Comparison of ENCODE assay signal across 22 mouse cellular contexts in the genomic region with DNA sequence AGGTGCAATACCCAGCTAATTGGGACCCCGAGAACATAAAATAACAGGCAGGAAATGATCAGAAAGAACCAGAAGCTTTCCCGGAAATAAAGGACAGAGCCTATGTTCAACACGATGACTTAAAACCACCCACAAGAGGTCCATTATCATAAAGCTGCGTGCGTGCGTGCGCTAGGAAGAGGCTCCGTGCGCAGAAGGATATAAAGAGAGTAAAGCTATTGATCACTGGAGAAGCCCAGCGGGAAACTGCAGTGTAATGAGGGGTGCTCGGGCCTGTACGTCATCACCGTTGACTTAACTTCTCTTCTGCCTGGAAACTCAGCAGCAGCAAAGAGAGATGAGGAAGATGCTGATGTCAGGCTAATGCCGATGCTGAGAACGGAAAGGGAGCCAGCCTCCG.
DNase-seq lines count a peak whose midpoint lies in the region; ATAC-seq and TF ChIP-seq lines count a peak whose summit lies in the region.
"Had no signal": no experiment of that assay in that cellular context is flagged by ENCODE, and none has a peak within 500 bp of the region (broad histone marks: within the 10 kb centered on the region; RNA-seq: fewer than 3 reads in every experiment).

No protein-coding gene starts in this region.

- no peak for DNase-seq in hindbrain, embryonic 14.5 days (ENCODE audit: low spot score)
- DNase-seq in retina, postnatal 1 day: peak; percentile 24
- no peak for DNase-seq in retina, embryonic 14.5 days (ENCODE audit: low spot score)
- peak; percentile 49 for DNase-seq in midbrain, embryonic 14.5 days
- no peak for DNase-seq in thymus, postnatal 10 days (ENCODE audit: low spot score in 2 of 2)
- DNase-seq: adrenal gland, postnatal 14 days; cerebellum, adult 9-10 months; gastrocnemius, postnatal 25 days; heart, postnatal 36 days; kidney, adult 2 months; lung, adult 18-20 months; lung, postnatal 10 days; thymus, adult 18-20 months; thymus, postnatal 4 days had no signal

- no peak overlapping the region for H3K4me3 ChIP-seq in hindbrain, embryonic 14.5 days (replicated peaks; ENCODE audit: low read length)
- no peak overlapping the region for H3K4me3 ChIP-seq in hindbrain, embryonic 13.5 days
- H3K4me3 ChIP-seq in midbrain, embryonic 14.5 days (replicated peaks; ENCODE audit: low read depth, low read length): no peak overlapping the region
- 0 out of 2 replicates have a peak overlapping the region, but pooled peaks have one; percentile 21 for H3K4me3 ChIP-seq in olfactory bulb, adult 2 months (ENCODE audit: insufficient read depth, low read depth, low read length)
- H3K4me3 ChIP-seq: embryonic facial prominence, embryonic 15.5 days; heart, embryonic 15.5 days; limb, embryonic 13.5 days; liver, embryonic 12.5 days had no signal

- no peak overlapping the region for H3K9ac ChIP-seq in hindbrain, embryonic 14.5 days
- no peak overlapping the region for H3K9ac ChIP-seq in hindbrain, embryonic 13.5 days
- H3K9ac ChIP-seq in midbrain, embryonic 14.5 days (replicated peaks; ENCODE audit: low read length): no peak overlapping the region
- H3K9ac ChIP-seq: embryonic facial prominence, embryonic 15.5 days; heart, embryonic 15.5 days; limb, embryonic 13.5 days; liver, embryonic 12.5 days had no signal

- H3K27me3 ChIP-seq in hindbrain, embryonic 14.5 days (ENCODE audit: control insufficient read depth, insufficient read depth, low read length): no peaks in the 10 kb centered on the region
- no peaks in the 10 kb centered on the region for H3K27me3 ChIP-seq in hindbrain, embryonic 13.5 days
- no peaks in the 10 kb centered on the region for H3K27me3 ChIP-seq in midbrain, embryonic 14.5 days (ENCODE audit: control insufficient read depth, insufficient read depth, low read length)
- H3K27me3 ChIP-seq: embryonic facial prominence, embryonic 15.5 days; heart, embryonic 15.5 days; limb, embryonic 13.5 days had no signal

- WGBS in hindbrain, embryonic 14.5 days: 57% methylated on average over 16 of the region's 16 CpGs
- 55% methylated on average over 16 of the region's 16 CpGs for WGBS in hindbrain, embryonic 13.5 days
- WGBS in midbrain, embryonic 14.5 days: 67% methylated on average over 16 of the region's 16 CpGs
- WGBS in olfactory bulb, adult 2 months: 35% methylated on average over 16 of the region's 16 CpGs

- H3K9me3 ChIP-seq in hindbrain, embryonic 14.5 days (ENCODE audit: control insufficient read depth, low read length): no peaks in the 10 kb centered on the region
- 0 out of 2 replicates have a peak, but pooled peaks cover 3% of the 10 kb centered on the region for H3K9me3 ChIP-seq in hindbrain, embryonic 13.5 days
- H3K9me3 ChIP-seq in midbrain, embryonic 14.5 days (ENCODE audit: control insufficient read depth, low read length): no peaks in the 10 kb centered on the region
- H3K9me3 ChIP-seq: embryonic facial prominence, embryonic 15.5 days; heart, embryonic 15.5 days; limb, embryonic 13.5 days; liver, embryonic 12.5 days had no signal

- no peak overlapping the region for H3K27ac ChIP-seq in hindbrain, embryonic 14.5 days
- H3K27ac ChIP-seq in hindbrain, embryonic 13.5 days: no peak overlapping the region
- H3K27ac ChIP-seq in midbrain, embryonic 14.5 days (replicated peaks; ENCODE audit: low read depth, low read length): no peak overlapping the region
- H3K27ac ChIP-seq in olfactory bulb, adult 2 months (ENCODE audit: insufficient read depth, low read depth, low read length): no peak overlapping the region
- H3K27ac ChIP-seq: embryonic facial prominence, embryonic 15.5 days; heart, embryonic 15.5 days; kidney, postnatal 0 days; limb, embryonic 13.5 days; liver, embryonic 12.5 days had no signal

- no peak for TF ChIP-seq CTCF in olfactory bulb, adult 2 months (IDR thresholded peaks at IDR 0.05; ENCODE audit: insufficient read depth, low read depth, low read length)

- H3K4me2 ChIP-seq in hindbrain, embryonic 14.5 days (replicated peaks): peak overlapping the region; percentile 11; the same call in 1 of the 2 replicates
- no peak overlapping the region for H3K4me2 ChIP-seq in hindbrain, embryonic 13.5 days
- no peak overlapping the region for H3K4me2 ChIP-seq in midbrain, embryonic 14.5 days (ENCODE audit: low read length)
- H3K4me2 ChIP-seq: embryonic facial prominence, embryonic 15.5 days; heart, embryonic 15.5 days; limb, embryonic 13.5 days; liver, embryonic 12.5 days had no signal

- ATAC-seq in hindbrain, embryonic 14.5 days (ENCODE audit: low FRiP score): no peak
- ATAC-seq in hindbrain, embryonic 13.5 days (ENCODE audit: low FRiP score): no peak
- no peak for ATAC-seq in midbrain, embryonic 14.5 days (ENCODE audit: low FRiP score, low TSS enrichment)
- no peak for ATAC-seq in granulocyte monocyte progenitor cell, adult 5-6 weeks (replicated peaks; ENCODE audit: poor library complexity, severe bottlenecking)
- ATAC-seq: liver, embryonic 12.5 days had no signal

- no peaks in the 10 kb centered on the region for H3K4me1 ChIP-seq in hindbrain, embryonic 14.5 days (replicated peaks; ENCODE audit: control insufficient read depth, insufficient read depth, low read length)
- H3K4me1 ChIP-seq in hindbrain, embryonic 13.5 days (replicated peaks): peaks cover 14% of the 10 kb centered on the region; the same call in 1 of the 2 replicates
- H3K4me1 ChIP-seq in midbrain, embryonic 14.5 days (ENCODE audit: control insufficient read depth, insufficient read depth, low read length): no peaks in the 10 kb centered on the region
- peaks cover 11% of the 10 kb centered on the region for H3K4me1 ChIP-seq in olfactory bulb, adult 2 months (ENCODE audit: control insufficient read depth, insufficient read depth, low read length)
- H3K4me1 ChIP-seq: embryonic facial prominence, embryonic 15.5 days; heart, embryonic 15.5 days; liver, embryonic 12.5 days had no signal

- TF ChIP-seq POLR2A in olfactory bulb, adult 2 months (IDR thresholded peaks at IDR 0.05; ENCODE audit: insufficient read depth, low read depth, low read length): no peak

- no peaks in the 10 kb centered on the region for H3K36me3 ChIP-seq in hindbrain, embryonic 14.5 days (replicated peaks; ENCODE audit: control insufficient read depth, insufficient read depth)
- no peaks in the 10 kb centered on the region for H3K36me3 ChIP-seq in hindbrain, embryonic 13.5 days
- no peaks in the 10 kb centered on the region for H3K36me3 ChIP-seq in midbrain, embryonic 14.5 days (ENCODE audit: control insufficient read depth, insufficient read depth, low read length)
- H3K36me3 ChIP-seq: embryonic facial prominence, embryonic 15.5 days; heart, embryonic 15.5 days; limb, embryonic 13.5 days; liver, embryonic 12.5 days had no signal

Comparison
In these comparisons a context has a peak if more than half of its experiments do, and no peak if none do; other contexts are left out.
1. DNase-seq: peak in retina, postnatal 1 day (single experiment) and midbrain, embryonic 14.5 days (single experiment); none in hindbrain, embryonic 14.5 days (single experiment), retina, embryonic 14.5 days (single experiment) and thymus, postnatal 10 days (0 of 2).